Mouse (Mus musculus) MEL (cell line): ENCODE measurements at regions not wholly inside any gene's neighbourhood (a gene's known extent, or its start where the extent isn't known, plus 50 kb on each side); places are given as distances from the start of the nearest gene placed in this dataset.

ENCODE experiments used
- DNase-seq: peaks from one replicate; pipeline ENCODE4 v3.0.0; 2011; ENCODE audit warnings: low read depth, low spot score
- H3K27ac ChIP-seq: 2 replicates; pipeline ENCODE4 v1.5.1; 2012; ENCODE audit warnings: low read depth, mild to moderate bottlenecking, control low read depth, low read length, moderate library complexity; ENCODE audit not compliant: control insufficient read depth
- H3K27me3 ChIP-seq, 2 experiments: fragments of 150-350 bp in 1 of 2; sonication (generic) in 1 of 2; 2 replicates each; pipeline ENCODE4 v1.6.1; 2012; ENCODE audit warnings: low read length in 2 of 2, mild to moderate bottlenecking in 2 of 2, improper control_type of control experiment in 1 of 2, moderate library complexity in 1 of 2; ENCODE audit not compliant: insufficient read depth in 2 of 2, control insufficient read depth in 1 of 2
- H3K36me3 ChIP-seq, 2 experiments: 2 replicates each; pipeline ENCODE4 v1.6.1; 2012 to 2014; ENCODE audit warnings: low read length in 2 of 2, improper control_type of control experiment in 1 of 2, inconsistent platforms in 1 of 2, mild to moderate bottlenecking in 1 of 2; ENCODE audit not compliant: insufficient read depth in 2 of 2, control insufficient read depth in 1 of 2
- H3K4me1 ChIP-seq, 2 experiments: fragments of 150-350 bp in 1 of 2; sonication (generic) in 1 of 2; 2 replicates each; pipeline ENCODE4 v1.6.1; 2012; ENCODE audit warnings: low read length in 2 of 2, improper control_type of control experiment in 1 of 2, mild to moderate bottlenecking in 1 of 2; ENCODE audit not compliant: insufficient read depth in 2 of 2, control insufficient read depth in 1 of 2
- H3K4me3 ChIP-seq, 2 experiments: fragments of 150-350 bp in 1 of 2; sonication (generic) in 1 of 2; 2 replicates each; pipeline ENCODE4 v1.5.1; 2012; ENCODE audit warnings: low read depth in 2 of 2, low read length in 2 of 2, mild to moderate bottlenecking in 2 of 2, moderate library complexity in 2 of 2, control low read depth in 1 of 2, improper control_type of control experiment in 1 of 2; ENCODE audit not compliant: control insufficient read depth in 1 of 2, insufficient read depth in 1 of 2
- H3K79me2 ChIP-seq: 2 replicates; pipeline ENCODE4 v1.6.1; 2012; ENCODE audit warnings: mild to moderate bottlenecking, low read length, moderate library complexity; ENCODE audit not compliant: control insufficient read depth, poor library complexity, insufficient read depth
- H3K9ac ChIP-seq: 2 replicates; pipeline ENCODE4 v1.6.1; 2012; ENCODE audit warnings: low read depth, mild to moderate bottlenecking, control low read depth, low read length, moderate library complexity; ENCODE audit not compliant: control insufficient read depth, poor library complexity, severe bottlenecking
- H3K9me3 ChIP-seq: fragments of 150-350 bp; sonication (generic); replicated peaks from 2 replicates; pipeline ENCODE4 v1.6.1; 2012; ENCODE audit warnings: mild to moderate bottlenecking, low read length, improper control_type of control experiment, moderate library complexity; ENCODE audit not compliant: insufficient read depth
- BHLHE40 ChIP-seq: IDR thresholded peaks from 2 replicates; pipeline ENCODE4 v1.6.1; 2012; ENCODE audit warnings: low read depth, mild to moderate bottlenecking, inconsistent platforms, low read length, improper control_type of control experiment, borderline replicate concordance
- CHD1 ChIP-seq: IDR thresholded peaks from 2 replicates; pipeline ENCODE4 v1.6.1; 2012; ENCODE audit warnings: low read depth, mild to moderate bottlenecking, inconsistent platforms, low read length, improper control_type of control experiment
- CHD2 ChIP-seq: IDR thresholded peaks from 2 replicates; pipeline ENCODE4 v1.6.1; 2011; ENCODE audit warnings: low read length, improper control_type of control experiment
- CTCF ChIP-seq, 3 experiments: IDR thresholded peaks in 2 of 3; conservative IDR thresholded peaks in 1 of 3; 2 replicates each; pipeline ENCODE4 v1.5.1; 2011 to 2012; ENCODE audit warnings: low read length in 3 of 3, low read depth in 2 of 3, mild to moderate bottlenecking in 2 of 3, improper control_type of control experiment in 1 of 3, inconsistent platforms in 1 of 3, mixed read lengths in 1 of 3, moderate library complexity in 1 of 3; ENCODE audit not compliant: control insufficient read depth in 1 of 3, insufficient read depth in 1 of 3, poor library complexity in 1 of 3, severe bottlenecking in 1 of 3
- E2F4 ChIP-seq: IDR thresholded peaks from 2 replicates; pipeline ENCODE4 v1.6.1; 2011; ENCODE audit warnings: low read depth, low read length, improper control_type of control experiment, borderline replicate concordance
- ELF1 ChIP-seq: IDR thresholded peaks from 2 replicates; pipeline ENCODE4 v1.6.1; 2014; ENCODE audit warnings: low read depth, mild to moderate bottlenecking, inconsistent platforms, low read length, improper control_type of control experiment, moderate library complexity
- EP300 ChIP-seq, 2 experiments: IDR thresholded peaks; 2 replicates each; pipeline ENCODE4 v1.6.1; 2011; ENCODE audit warnings: improper control_type of control experiment in 2 of 2, low read length in 2 of 2, low read depth in 1 of 2, mild to moderate bottlenecking in 1 of 2
- ETS1 ChIP-seq: IDR thresholded peaks from 2 replicates; pipeline ENCODE4 v1.6.1; 2012; ENCODE audit warnings: low read depth, mild to moderate bottlenecking, inconsistent platforms, low read length, improper control_type of control experiment, moderate library complexity
- GATA1 ChIP-seq: IDR thresholded peaks from 2 replicates; pipeline ENCODE4 v1.6.1; 2011; ENCODE audit warnings: low read depth, low read length, improper control_type of control experiment
- HCFC1 ChIP-seq: IDR thresholded peaks from 2 replicates; pipeline ENCODE4 v1.6.1; 2012; ENCODE audit warnings: low read depth, mild to moderate bottlenecking, inconsistent platforms, low read length, improper control_type of control experiment, moderate library complexity
- JUND ChIP-seq: IDR thresholded peaks from 2 replicates; pipeline ENCODE4 v1.6.1; 2011; ENCODE audit warnings: low read depth, mild to moderate bottlenecking, improper control_type of control experiment, low read length
- MAFK ChIP-seq: IDR thresholded peaks from 2 replicates; pipeline ENCODE4 v1.6.1; 2011; ENCODE audit warnings: low read depth, mild to moderate bottlenecking, low read length, improper control_type of control experiment, borderline replicate concordance
- MXI1 ChIP-seq: IDR thresholded peaks from 2 replicates; pipeline ENCODE4 v1.6.1; 2011; ENCODE audit warnings: mild to moderate bottlenecking, low read depth, low read length, improper control_type of control experiment
- MYB ChIP-seq: IDR thresholded peaks from 2 replicates; pipeline ENCODE4 v1.6.1; 2011; ENCODE audit warnings: mild to moderate bottlenecking, low read depth, low read length, improper control_type of control experiment
- MYC ChIP-seq: IDR thresholded peaks from 2 replicates; pipeline ENCODE4 v1.6.1; 2011; ENCODE audit warnings: low read depth, mild to moderate bottlenecking, low read length, improper control_type of control experiment, moderate library complexity
- NELFE ChIP-seq: IDR thresholded peaks from 2 replicates; pipeline ENCODE4 v1.6.1; 2011; ENCODE audit warnings: low read depth, low read length, improper control_type of control experiment
- NRF1 ChIP-seq: IDR thresholded peaks from 2 replicates; pipeline ENCODE4 v1.6.1; 2014; ENCODE audit warnings: low read depth, mild to moderate bottlenecking, inconsistent platforms, low read length, improper control_type of control experiment, moderate library complexity; ENCODE audit not compliant: poor library complexity, insufficient read depth, severe bottlenecking
- POLR2AphosphoS5 ChIP-seq: IDR thresholded peaks from 2 replicates; pipeline ENCODE4 v1.6.1; 2012; ENCODE audit warnings: low read depth, borderline replicate concordance, mild to moderate bottlenecking, inconsistent platforms, low read length, moderate library complexity, mixed read lengths
- RAD21 ChIP-seq: IDR thresholded peaks from 2 replicates; pipeline ENCODE4 v1.6.1; 2011; ENCODE audit warnings: mild to moderate bottlenecking, low read depth, low read length, improper control_type of control experiment
- SIN3A ChIP-seq: IDR thresholded peaks from 2 replicates; pipeline ENCODE4 v1.6.1; 2012; ENCODE audit warnings: low read length, improper control_type of control experiment, inconsistent platforms
- TAL1 ChIP-seq: IDR thresholded peaks from 2 replicates; pipeline ENCODE4 v1.6.1; 2012; ENCODE audit warnings: mild to moderate bottlenecking, inconsistent platforms, low read length, moderate library complexity, mixed read lengths
- TCF12 ChIP-seq: IDR thresholded peaks from 2 replicates; pipeline ENCODE4 v1.6.1; 2014; ENCODE audit warnings: low read depth, mild to moderate bottlenecking, inconsistent platforms, low read length, improper control_type of control experiment, moderate library complexity
- USF1 ChIP-seq: IDR thresholded peaks from 2 replicates; pipeline ENCODE4 v1.6.1; 2014; ENCODE audit warnings: low read depth, mild to moderate bottlenecking, inconsistent platforms, low read length, improper control_type of control experiment, moderate library complexity
- USF2 ChIP-seq, 2 experiments: IDR thresholded peaks; 2 replicates each; pipeline ENCODE4 v1.6.1; 2011 to 2012; ENCODE audit warnings: improper control_type of control experiment in 2 of 2, low read length in 2 of 2, borderline replicate concordance in 1 of 2, inconsistent platforms in 1 of 2, low read depth in 1 of 2, mild to moderate bottlenecking in 1 of 2; ENCODE audit not compliant: insufficient read depth in 1 of 2
- ZC3H11A ChIP-seq: IDR thresholded peaks from 2 replicates; pipeline ENCODE4 v1.6.1; 2012; ENCODE audit warnings: low read depth, mild to moderate bottlenecking, inconsistent platforms, low read length, improper control_type of control experiment
- ZKSCAN1 ChIP-seq: IDR thresholded peaks from 2 replicates; pipeline ENCODE4 v1.6.1; 2012; ENCODE audit warnings: low read depth, mild to moderate bottlenecking, inconsistent platforms, low read length, improper control_type of control experiment, moderate library complexity

DNA sequence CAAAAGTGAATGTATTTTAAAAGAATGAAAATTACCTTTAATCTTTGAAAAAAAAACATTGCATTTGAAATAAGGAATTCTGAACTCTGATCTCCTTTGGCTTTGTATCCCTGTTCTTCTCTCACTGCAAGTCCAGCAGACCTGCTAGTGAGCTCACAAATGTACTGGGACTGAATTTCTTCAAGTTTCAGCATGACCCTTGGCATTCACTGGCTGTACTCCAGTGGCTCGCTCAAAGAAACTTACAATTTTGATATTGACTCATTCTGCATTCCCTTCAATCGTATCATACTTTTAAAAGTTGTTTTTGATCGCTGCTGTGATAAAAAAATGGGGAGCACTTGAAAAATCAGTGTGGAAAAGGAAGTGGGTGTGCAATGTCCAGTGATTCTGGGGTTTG lies 456.6 kb downstream of the Cd109 start:
- H3K4me1 ChIP-seq, result no peaks in the 10 kb centered on the region
- H3K4me3 ChIP-seq, result no peak overlapping the region
- no peaks in the 10 kb centered on the region for H3K9me3 ChIP-seq
- TF ChIP-seq USF2 (IDR thresholded peaks at IDR 0.05; ENCODE audit: borderline replicate concordance in 1 of 2, insufficient read depth in 1 of 2, low read depth in 1 of 2, low read length in 2 of 2) (no peak), MYB (no peak), ZKSCAN1 (no peak), MXI1 (no peak), NELFE (no peak), ZC3H11A (no peak), POLR2AphosphoS5 (no peak), TCF12 (no peak), SIN3A (no peak), E2F4 (no peak), GATA1 (no peak)
- no peak overlapping the region for H3K9ac ChIP-seq
- no peaks in the 10 kb centered on the region for H3K27me3 ChIP-seq
- H3K79me2 ChIP-seq, result no peaks in the 10 kb centered on the region
- no peak for DNase-seq
- no peak overlapping the region for H3K27ac ChIP-seq
- no peaks in the 10 kb centered on the region for H3K36me3 ChIP-seq

DNA sequence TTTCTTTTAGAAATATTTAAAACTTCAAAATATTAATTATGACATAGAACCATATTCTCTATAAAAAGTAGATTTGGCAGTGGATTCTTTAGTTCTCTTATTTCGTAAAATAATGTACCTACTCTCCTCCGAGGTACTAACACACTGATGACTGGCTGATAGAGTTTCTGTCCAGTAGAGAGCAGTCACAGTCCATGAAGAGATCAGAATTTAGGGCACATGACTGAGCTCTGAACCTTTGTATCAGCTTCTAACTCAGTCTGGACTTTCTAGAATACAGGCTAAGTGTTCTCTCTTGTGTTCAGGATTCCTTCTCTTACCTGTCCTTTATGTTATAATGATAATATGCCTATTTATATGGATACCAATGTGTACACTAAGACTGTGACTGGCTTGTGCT lies 494.3 kb downstream of the Cd109 start:
- Histone ChIP-seq H3K4me1 (no peaks in the 10 kb centered on the region), H3K36me3 (no peaks in the 10 kb centered on the region), H3K4me3 (no peak overlapping the region), H3K9me3 (no peaks in the 10 kb centered on the region), H3K79me2 (no peaks in the 10 kb centered on the region), H3K27ac (no peak overlapping the region), H3K9ac (no peak overlapping the region), H3K27me3 (no peaks in the 10 kb centered on the region)
- DNase-seq, result no peak
- TF ChIP-seq TAL1 (no peak), ELF1 (no peak), CTCF (IDR thresholded peaks at IDR 0.05 in 2 of 3, conservative IDR thresholded peaks at IDR 0.05 in 1 of 3; ENCODE audit: control insufficient read depth in 1 of 3, insufficient read depth in 1 of 3, low read depth in 2 of 3, low read length in 3 of 3, poor library complexity in 1 of 3, severe bottlenecking in 1 of 3) (no peak), CHD2 (no peak), USF1 (no peak), NRF1 (no peak), JUND (no peak), CHD1 (no peak), TCF12 (no peak), MAFK (no peak), RAD21 (no peak), EP300 (IDR thresholded peaks at IDR 0.05; ENCODE audit: low read depth in 1 of 2, low read length in 2 of 2) (no peak), HCFC1 (no peak), ETS1 (no peak), MXI1 (no peak), BHLHE40 (no peak), MYC (no peak)
